Mouse (Mus musculus) embryo, embryonic 11.5 days (tissue): ENCODE measurements around the gene Hoxa10.
A peak's percentile ranks its signal among the peaks of the same experiment; 100 is the strongest.

ENCODE experiments used
- DNase-seq: peaks from one replicate; pipeline ENCODE4 v3.0.0-alpha.2; 2012; ENCODE audit warnings: low read depth, low spot score

The Hoxa10 gene

DNA sequence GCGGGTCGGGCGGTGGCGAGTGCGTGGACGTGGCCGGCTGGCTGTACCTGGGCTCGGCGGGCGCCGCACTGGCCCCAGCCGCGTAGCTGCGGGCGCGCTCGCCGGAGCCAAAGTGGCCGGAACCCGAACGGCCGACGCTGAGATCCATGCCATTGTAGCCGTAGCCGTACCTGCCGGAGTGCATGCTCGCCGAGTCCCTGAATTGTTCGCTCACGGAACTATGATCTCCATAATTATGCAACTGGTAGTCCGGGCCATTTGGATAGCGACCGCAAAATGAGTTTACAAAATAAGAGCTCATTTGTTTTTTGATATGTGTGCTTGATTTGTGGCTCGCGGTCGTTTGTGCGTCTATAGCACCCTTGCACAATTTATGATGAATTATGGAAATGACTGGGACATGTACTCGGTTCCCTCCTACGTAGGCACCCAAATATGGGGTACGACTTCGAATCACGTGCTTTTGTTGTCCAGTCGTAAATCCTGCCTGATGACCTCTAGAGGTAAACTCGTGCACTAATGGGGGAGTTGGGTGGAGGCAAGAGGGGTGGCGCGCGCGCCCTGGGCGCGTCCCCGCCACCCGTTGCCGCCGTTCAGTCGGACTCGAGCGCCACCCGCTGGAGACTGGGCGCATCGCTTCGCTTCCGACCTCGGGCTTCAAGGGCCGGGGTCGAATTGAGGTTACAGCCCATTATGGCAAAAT lies 36.5 kb downstream of the Hoxa10 start, which contains the start of gene Hoxa5:
Gene Hoxa5, minus strand, starts transcription at position 538 of the 703 bp plus-strand sequence.
- DNase-seq = peak; percentile 89

DNA sequence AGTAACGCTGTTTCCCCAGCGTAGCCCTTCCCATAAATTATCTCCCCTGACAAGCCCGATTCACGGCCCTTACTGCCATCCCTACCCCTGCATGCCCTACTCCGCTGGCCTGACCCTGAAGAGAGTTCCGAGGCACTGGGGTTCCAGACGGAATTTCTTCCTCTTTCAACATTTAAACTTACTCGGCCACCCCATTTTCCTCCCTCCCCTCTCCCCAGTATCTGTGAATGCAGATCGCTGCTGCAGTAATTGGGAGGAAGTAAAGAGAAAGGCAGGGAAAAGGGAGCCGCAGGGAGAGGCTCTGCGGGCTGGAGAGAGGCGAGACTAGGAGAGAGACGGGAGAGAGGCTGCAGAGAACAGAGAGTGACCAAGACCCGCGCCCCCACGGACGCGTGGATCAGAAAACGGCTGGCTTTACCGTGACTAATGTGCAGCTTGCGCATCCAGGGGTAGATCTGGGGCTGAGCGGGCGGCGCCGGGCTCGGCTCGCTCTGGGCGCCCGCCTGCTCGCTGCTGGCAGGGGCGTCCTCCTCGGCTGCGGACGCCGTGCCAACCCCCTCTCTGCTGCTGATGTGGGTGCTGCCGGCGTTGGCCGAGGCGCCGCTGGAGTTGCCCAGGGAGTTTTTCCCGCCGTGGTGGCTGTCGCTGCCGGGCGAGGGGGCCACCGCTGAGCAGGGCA lies 37.1 kb downstream of the Hoxa10 start:
- DNase-seq = no peak

DNA sequence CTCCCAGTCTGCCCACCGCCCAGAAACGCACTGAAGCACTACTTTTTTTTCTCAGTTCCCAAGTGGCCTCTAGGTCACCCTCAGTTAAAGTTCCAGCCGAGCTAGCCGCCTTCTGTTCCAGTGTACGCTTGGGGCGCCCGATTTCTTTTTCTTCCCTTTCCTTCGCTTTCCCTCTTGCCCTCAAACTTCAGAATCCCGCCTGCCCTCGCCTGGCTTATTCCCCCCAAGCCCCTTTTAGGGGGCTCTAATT lies 37.6 kb downstream of the Hoxa10 start:
- DNase-seq = no peak

DNA sequence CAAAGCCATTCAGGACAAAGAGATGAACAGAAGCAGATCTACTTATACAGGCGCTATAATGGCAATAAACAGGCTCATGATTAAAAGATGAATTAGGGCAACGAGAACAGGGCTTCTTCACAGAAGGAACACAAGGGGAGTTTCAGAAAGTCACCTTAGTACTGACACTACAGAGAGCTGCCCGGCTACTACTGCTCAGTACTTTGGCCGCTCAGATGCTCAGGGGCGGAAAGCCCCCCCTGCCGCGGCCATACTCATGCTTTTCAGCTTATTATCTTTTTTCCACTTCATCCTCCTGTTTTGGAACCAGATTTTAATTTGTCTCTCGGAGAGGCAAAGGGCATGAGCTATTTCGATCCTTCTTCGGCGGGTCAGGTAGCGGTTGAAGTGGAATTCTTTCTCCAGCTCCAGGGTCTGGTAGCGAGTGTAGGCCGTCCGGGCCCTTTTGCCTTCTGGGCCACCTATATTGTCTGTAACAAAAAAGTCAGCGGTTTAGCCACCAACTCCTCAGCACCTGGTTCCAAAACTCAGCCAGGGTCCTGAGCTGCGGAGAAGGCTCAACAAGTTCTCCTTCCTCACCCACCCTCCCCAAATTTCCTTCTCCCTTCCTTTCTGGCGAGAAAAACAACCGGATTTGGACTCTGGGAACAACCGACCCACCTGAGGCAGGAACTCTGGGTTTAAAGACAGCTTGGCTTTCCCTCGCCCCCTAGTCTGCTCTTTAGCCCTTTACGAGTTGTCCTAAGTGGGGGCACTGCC lies 38.1 kb downstream of the Hoxa10 start:
- DNase-seq = no peak

DNA sequence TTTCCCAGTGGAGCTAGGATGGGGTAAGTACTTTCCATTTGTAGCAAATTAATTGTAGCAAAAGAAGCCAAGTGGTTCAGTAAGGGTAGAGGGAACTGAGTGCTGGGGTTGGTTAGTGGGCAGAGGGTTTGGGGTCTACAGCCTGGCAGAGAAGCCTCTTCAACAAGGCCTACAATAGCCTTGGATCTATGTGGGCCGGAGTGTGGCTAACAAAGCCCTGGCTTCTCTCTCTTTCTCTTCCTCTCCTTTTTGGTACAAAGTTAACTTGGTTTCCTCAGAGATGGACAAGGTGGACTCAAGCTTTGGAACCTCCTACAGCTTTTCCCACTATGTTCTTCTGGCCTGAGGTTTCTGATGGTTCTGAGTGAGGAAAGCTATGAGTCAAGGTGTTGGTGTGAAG lies 39.4 kb downstream of the Hoxa10 start:
- DNase-seq = no peak

- no peak for DNase-seq
Measured at GRCm38 (mm10) chr6:52200751-52201250, 39.9 kb downstream of the Hoxa10 start.

- DNase-seq = no peak
Measured at GRCm38 (mm10) chr6:52200073-52200750, 40.4 kb downstream of the Hoxa10 start.

- DNase-seq = no peak
Measured at GRCm38 (mm10) chr6:52197271-52197670, 43.4 kb downstream of the Hoxa10 start.

GRCm38 (mm10) chr6:52196811-52197210 lies 43.8 kb downstream of the Hoxa10 start:
- DNase-seq = no peak

GRCm38 (mm10) chr6:52194690-52195089 lies 46.0 kb downstream of the Hoxa10 start:
- DNase-seq = no peak

GRCm38 (mm10) chr6:52191860-52192550 lies 48.6 kb downstream of the Hoxa10 start:
- peak; percentile 86 for DNase-seq

- DNase-seq = no peak
Measured at GRCm38 (mm10) chr6:52190906-52191810, 49.5 kb downstream of the Hoxa10 start, which contains the start of gene Hoxa4. Hoxa4 (minus strand) TSS chr6:52191753.

GRCm38 (mm10) chr6:52190410-52190809 lies 50.2 kb downstream of the Hoxa10 start:
- DNase-seq = no peak

GRCm38 (mm10) chr6:52189909-52190308 lies 50.7 kb downstream of the Hoxa10 start:
- no peak for DNase-seq

DNA sequence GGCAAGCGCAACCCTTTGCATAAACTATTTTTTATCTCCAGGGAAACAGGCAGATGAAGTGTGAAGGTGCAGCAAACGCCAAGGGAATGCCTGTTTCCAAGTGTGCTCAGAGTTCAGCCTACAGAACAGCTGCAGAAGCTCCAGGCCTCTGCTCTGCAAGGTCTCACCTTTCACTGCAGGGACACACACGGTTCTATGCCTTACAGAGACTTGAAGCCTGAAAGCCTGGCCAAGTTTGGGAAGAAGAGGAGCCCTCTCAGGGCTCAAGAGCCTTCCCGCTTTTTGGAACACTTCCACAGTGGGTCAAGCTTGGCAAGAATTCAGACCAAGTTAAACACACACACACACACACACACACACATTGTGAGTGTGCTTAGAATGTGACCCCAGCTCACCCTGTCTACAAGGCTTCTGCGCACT lies 51.5 kb downstream of the Hoxa10 start:
- DNase-seq = no peak

- DNase-seq = no peak
Measured at GRCm38 (mm10) chr6:52186500-52186899, 54.2 kb downstream of the Hoxa10 start.

GRCm38 (mm10) chr6:52185834-52186233 lies 54.8 kb downstream of the Hoxa10 start:
- DNase-seq = no peak

- no peak for DNase-seq
Measured at GRCm38 (mm10) chr6:52185222-52185621, 55.4 kb downstream of the Hoxa10 start.

- DNase-seq = no peak
Measured at GRCm38 (mm10) chr6:52184668-52185067, 56.0 kb downstream of the Hoxa10 start.
